Mouse (Mus musculus): ENCODE measurements around the gene Kcnj9. TPM values are rescaled to one million over a fixed set of nuclear protein-coding genes. Genes with fewer than 3 reads are reported as not detected.
A peak's percentile ranks its signal among the peaks of the same experiment; 100 is the strongest.

The Kcnj9 gene
- total RNA-seq, 2 experiments from 2014 or later: 2.5 TPM; not detected in 1

DNA sequence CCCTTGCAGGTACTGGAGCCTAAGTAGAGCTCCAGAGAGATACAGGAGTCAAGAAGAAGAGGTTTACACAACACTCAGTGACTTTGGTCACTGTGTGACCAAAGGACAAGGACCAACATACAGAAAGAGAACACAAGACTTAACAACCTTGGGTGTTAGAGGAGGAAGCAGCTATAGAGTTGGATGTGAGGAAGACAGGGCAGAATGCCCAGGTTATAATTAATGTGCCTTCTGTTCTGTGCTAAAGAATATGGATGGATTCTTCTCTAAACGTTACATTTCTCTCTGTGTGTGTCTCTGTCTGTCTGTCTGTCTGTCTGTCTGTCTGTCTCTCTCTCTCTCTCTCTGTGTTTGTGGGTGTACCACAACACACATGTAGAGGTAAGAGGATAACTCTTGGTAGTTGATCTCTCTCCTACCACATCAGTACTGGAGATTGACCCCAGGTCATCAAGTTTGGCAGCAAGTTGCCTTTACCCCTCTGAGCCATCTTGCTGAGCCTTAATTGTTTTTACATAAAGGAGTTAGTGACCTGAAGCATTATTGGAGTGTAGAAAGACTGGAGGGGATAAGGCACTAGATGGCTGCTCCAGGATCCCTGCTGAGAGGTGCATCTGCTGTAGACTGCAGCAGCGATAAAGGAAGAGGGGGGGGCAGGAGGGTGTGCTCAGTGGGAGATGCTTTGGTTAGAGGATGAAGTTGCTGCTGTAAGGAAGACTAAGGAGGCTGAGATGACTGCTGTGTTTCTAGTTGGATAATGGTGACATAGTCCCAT lies 8.5 kb upstream of the Kcnj9 start:
- no peak for ATAC-seq (replicated peaks; ENCODE audit: low FRiP score, poor library complexity, severe bottlenecking)

DNA sequence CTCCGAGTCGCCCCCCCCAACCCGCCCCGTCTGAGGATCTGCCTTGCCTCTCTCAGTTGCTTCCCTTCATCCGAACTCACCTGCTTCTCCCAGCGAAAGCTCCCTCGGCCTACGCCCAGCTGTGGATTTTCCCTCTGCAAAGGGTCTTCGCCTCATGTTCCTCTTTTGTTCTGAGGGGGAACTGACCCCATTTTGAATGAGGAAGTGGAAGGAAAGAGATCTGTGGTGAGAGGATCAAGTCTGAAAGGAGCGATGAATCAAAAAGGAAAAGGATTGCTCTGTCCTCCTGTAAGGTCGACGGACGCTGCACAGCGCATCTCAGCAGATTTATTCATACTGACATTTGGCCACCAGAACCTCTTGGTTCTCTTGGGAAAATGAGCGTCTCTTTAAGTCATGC lies 6.7 kb upstream of the Kcnj9 start:
- ATAC-seq (replicated peaks; ENCODE audit: low FRiP score, poor library complexity, severe bottlenecking): no peak

- ATAC-seq (replicated peaks; ENCODE audit: low FRiP score, poor library complexity, severe bottlenecking): no peak
These were observed 4.4 kb upstream of the Kcnj9 start for GRCm38 (mm10) chr1:172333512-172333911.

- no peak for ATAC-seq (replicated peaks; ENCODE audit: low FRiP score, poor library complexity, severe bottlenecking)
These were observed 3.8 kb upstream of the Kcnj9 start for GRCm38 (mm10) chr1:172332925-172333324.

GRCm38 (mm10) chr1:172331422-172331947 lies 2.4 kb upstream of the Kcnj9 start:
- ATAC-seq (replicated peaks; ENCODE audit: low FRiP score, poor library complexity, severe bottlenecking): no peak

DNA sequence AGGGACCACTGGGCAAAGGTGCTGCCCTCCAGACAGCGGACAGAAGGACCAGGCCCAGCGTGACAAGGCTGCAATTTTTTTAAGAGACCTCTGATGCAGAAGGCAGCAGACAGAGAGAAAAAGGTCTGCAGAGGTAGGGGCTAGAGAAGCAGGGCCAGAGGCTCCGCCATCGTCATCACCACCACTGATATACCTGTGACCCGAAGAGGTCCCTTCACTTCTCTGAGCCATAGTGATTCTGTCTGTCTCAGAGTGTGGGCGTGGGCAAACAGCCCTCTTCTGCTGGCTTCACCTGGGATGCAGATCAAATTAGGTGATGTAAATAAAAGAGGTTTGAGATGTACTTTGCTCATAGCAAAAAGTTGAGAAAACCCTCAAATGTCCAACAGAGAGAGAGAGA lies 498 bp upstream of the Kcnj9 start:
- no peak for ATAC-seq (replicated peaks; ENCODE audit: low FRiP score, poor library complexity, severe bottlenecking)

DNA sequence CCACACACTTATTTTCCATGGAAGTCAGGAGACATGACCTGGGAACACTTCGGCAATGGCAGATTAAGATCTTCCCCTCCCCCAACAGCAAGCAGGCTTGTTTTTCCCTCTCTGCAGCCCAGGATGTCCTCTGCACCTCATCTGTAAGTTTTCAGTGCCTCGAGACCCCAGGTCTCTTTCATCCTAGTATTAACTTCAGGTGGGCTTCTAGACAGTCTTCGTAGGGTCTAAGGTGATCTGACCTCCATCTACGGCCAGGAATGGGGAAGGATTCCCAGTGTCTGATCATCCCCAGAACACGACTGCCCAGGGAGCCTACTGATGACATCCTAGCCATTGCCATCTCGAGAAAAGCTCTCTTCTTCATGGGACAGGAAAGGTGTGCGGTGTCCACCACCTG lies 657 bp downstream of the Kcnj9 start:
- ATAC-seq (replicated peaks; ENCODE audit: low FRiP score, poor library complexity, severe bottlenecking): no peak

GRCm38 (mm10) chr1:172328041-172328440 lies 1.1 kb downstream of the Kcnj9 start:
- no peak for ATAC-seq (replicated peaks; ENCODE audit: low FRiP score, poor library complexity, severe bottlenecking)

GRCm38 (mm10) chr1:172327206-172328001 lies 1.7 kb downstream of the Kcnj9 start:
- ATAC-seq (replicated peaks; ENCODE audit: low FRiP score, poor library complexity, severe bottlenecking): no peak

DNA sequence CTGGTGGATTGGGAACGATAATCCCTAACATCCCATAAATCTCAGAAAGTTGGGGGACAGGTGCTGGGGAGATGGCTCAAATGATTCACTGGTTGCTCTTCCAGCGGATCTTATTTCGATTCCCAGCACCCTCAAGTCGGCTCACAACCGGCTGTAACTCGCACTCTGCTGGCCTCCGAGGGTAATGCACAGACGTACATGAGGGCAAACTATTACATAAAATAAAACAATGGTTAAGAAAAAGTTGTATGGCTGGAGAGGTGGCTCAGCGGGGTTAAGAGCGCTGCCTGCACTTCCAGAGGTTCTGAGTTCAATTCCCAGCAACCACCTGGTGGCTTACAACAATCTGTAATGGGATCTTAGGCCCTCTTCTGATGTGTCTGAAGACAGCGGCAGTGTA lies 2.4 kb downstream of the Kcnj9 start:
- ATAC-seq (replicated peaks; ENCODE audit: low FRiP score, poor library complexity, severe bottlenecking): no peak

DNA sequence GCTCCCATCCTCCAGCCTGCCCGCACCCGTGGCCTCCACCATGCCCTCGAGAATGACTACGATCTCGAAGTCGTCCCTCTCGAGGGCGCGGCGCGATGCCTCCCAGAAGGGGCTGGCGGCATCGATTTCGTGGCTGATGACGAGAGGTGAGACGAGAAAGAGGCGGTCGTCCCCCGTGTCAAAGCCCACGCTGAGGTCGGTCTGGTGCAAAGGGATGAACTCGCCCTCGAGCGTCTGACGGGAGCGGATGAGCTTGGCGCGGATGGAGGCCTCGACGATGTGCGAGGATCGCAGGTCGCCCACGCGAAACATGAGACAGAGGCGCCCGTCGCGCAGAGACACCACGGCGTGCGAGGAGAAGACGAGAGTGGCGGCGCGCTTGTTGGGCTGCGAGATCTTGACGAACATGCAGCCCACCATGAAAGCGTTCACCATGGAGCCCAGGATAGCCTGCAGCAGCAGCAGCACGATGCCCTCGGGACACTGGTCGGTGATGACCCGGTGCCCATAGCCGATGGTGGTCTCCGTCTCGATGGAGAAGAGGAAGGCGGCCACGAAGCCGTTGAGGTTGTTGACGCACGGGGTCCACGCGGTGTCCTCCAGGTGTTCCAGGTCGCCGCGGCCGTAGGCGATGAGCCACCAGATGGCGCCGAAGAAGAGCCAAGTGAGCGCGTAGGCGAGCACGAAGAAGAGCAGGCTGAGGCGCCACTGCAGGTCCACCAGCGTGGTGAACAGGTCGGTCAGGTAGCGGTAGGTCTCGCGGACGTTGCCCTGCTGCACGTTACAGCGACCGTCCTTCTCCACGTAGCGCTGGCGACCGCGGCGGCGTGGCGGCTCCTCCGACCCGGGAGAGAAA lies 3.2 kb downstream of the Kcnj9 start:
- ATAC-seq (replicated peaks; ENCODE audit: low FRiP score, poor library complexity, severe bottlenecking): no peak

- ATAC-seq (replicated peaks; ENCODE audit: low FRiP score, poor library complexity, severe bottlenecking): peak; percentile 60; the same call in 1 of the 2 replicates
These were observed 4.4 kb downstream of the Kcnj9 start for GRCm38 (mm10) chr1:172324725-172325124.

DNA sequence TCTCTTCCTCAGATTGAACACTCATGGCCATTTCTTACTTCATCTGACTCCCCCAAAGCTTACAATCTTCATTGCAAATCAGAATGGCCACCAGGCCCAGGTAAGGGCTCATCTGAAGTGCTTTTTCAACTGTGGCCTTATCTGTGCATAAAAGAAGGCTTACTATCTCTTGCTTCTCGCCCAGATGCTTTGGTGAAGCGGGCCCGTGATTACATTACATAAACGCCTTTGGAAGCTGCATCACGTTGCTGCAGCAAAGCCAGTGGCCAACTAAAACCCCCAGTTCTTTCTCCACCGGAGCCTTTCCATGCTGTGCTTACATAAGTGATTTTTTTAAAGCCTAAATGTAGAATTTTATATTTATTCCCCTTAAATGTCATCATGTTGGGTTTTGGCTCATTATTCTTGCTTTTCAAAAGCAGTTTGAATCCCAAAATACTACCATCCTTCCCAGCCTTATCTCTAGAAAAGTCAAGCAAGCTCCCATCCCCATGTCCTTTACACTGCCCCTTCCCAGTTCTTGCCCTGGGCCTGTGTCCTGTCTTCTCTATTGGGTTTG lies 5.2 kb downstream of the Kcnj9 start:
- ATAC-seq (replicated peaks; ENCODE audit: low FRiP score, poor library complexity, severe bottlenecking): no peak

GRCm38 (mm10) chr1:172323298-172323697 lies 5.8 kb downstream of the Kcnj9 start:
- ATAC-seq (replicated peaks; ENCODE audit: low FRiP score, poor library complexity, severe bottlenecking): no peak

- ATAC-seq (replicated peaks; ENCODE audit: low FRiP score, poor library complexity, severe bottlenecking): no peak
These were observed 6.4 kb downstream of the Kcnj9 start for GRCm38 (mm10) chr1:172322725-172323124.

GRCm38 (mm10) chr1:172319921-172320411 lies 9.2 kb downstream of the Kcnj9 start:
- no peak for ATAC-seq (replicated peaks; ENCODE audit: low FRiP score, poor library complexity, severe bottlenecking)

- ATAC-seq (replicated peaks; ENCODE audit: low FRiP score, poor library complexity, severe bottlenecking): no peak
These were observed 9.8 kb downstream of the Kcnj9 start for GRCm38 (mm10) chr1:172319346-172319745.

- ATAC-seq (replicated peaks; ENCODE audit: low FRiP score, poor library complexity, severe bottlenecking): no peak
These were observed 10.6 kb downstream of the Kcnj9 start for GRCm38 (mm10) chr1:172318424-172319035.

- no peak for ATAC-seq (replicated peaks; ENCODE audit: low FRiP score, poor library complexity, severe bottlenecking)
These were observed 11.2 kb downstream of the Kcnj9 start for GRCm38 (mm10) chr1:172317946-172318345.
